In genomic region chr8:83973161-83974031, GRCm38 (mm10) we compare ENCODE assay signal across 8 mouse cellular contexts. TPM values are rescaled to one million over a fixed set of nuclear protein-coding genes. Genes with fewer than 3 reads are reported as not detected.
DNase-seq lines count a peak whose midpoint lies in the region; ATAC-seq and TF ChIP-seq lines count a peak whose summit lies in the region.

No protein-coding gene starts in this region.

- H3K36me3 ChIP-seq in heart, embryonic 12.5 days = peaks cover 14% of the 10 kb centered on the region
- H3K36me3 ChIP-seq in G1E (replicated peaks) = peaks cover 71% of the 10 kb centered on the region
- 0 out of 2 replicates have a peak, but pooled peaks cover 6% of the 10 kb centered on the region for H3K36me3 ChIP-seq in hindbrain, embryonic 12.5 days
- no peaks in the 10 kb centered on the region for H3K36me3 ChIP-seq in lung, postnatal 0 days (ENCODE audit: insufficient read depth, low read length)

- peak overlapping the region; percentile 96 for H3K4me2 ChIP-seq in heart, embryonic 12.5 days
- peak overlapping the region; percentile 98 for H3K4me2 ChIP-seq in hindbrain, embryonic 12.5 days (replicated peaks)
- H3K4me2 ChIP-seq in lung, postnatal 0 days (replicated peaks; ENCODE audit: low read depth, low read length) = peak overlapping the region; percentile 92

- H3K27me3 ChIP-seq in heart, embryonic 12.5 days (replicated peaks) = no peaks in the 10 kb centered on the region
- no peaks in the 10 kb centered on the region for H3K27me3 ChIP-seq in G1E (ENCODE audit: insufficient read depth, low read length)
- H3K27me3 ChIP-seq in hindbrain, embryonic 12.5 days = no peaks in the 10 kb centered on the region
- H3K27me3 ChIP-seq in lung, postnatal 0 days (replicated peaks; ENCODE audit: insufficient read depth, low read length) = no peaks in the 10 kb centered on the region

- 2% methylated on average over 37 of the region's 37 CpGs for WGBS in heart, embryonic 12.5 days
- WGBS in hindbrain, embryonic 12.5 days = 3% methylated on average over 26 of the region's 37 CpGs
- WGBS in lung, postnatal 0 days = 2% methylated on average over 17 of the region's 37 CpGs

- intact Hi-C loops in left cerebral cortex, postnatal 14 days (cut with DNase I) = no loop called here

- H3K9ac ChIP-seq in heart, embryonic 12.5 days = peak overlapping the region; percentile 91
- peak overlapping the region; percentile 92 for H3K9ac ChIP-seq in hindbrain, embryonic 12.5 days
- peak overlapping the region; percentile 76 for H3K9ac ChIP-seq in lung, postnatal 0 days (replicated peaks; ENCODE audit: low read depth)

- no peak for DNase-seq in heart, adult 8-10 months (ENCODE audit: low spot score)
- DNase-seq in G1E (ENCODE audit: low spot score) = no peak
- DNase-seq in cerebellum, postnatal 10 days = peak; percentile 76 to 77
- DNase-seq in lung, postnatal 0 days (ENCODE audit: low spot score) = peak; percentile 37
- peak; percentile 66 for DNase-seq in testis, postnatal 10 days (ENCODE audit: low spot score)
- DNase-seq in left cerebral cortex, postnatal 14 days (ENCODE audit: low spot score in 2 of 2) = no peak

- no peaks in the 10 kb centered on the region for H3K9me3 ChIP-seq in heart, embryonic 12.5 days (replicated peaks)
- no peaks in the 10 kb centered on the region for H3K9me3 ChIP-seq in G1E (replicated peaks)
- no peaks in the 10 kb centered on the region for H3K9me3 ChIP-seq in hindbrain, embryonic 12.5 days (replicated peaks)
- no peaks in the 10 kb centered on the region for H3K9me3 ChIP-seq in lung, postnatal 0 days (ENCODE audit: low read length)

- TF ChIP-seq CTCF in G1E (IDR thresholded peaks at IDR 0.05; ENCODE audit: low read depth, low read length) = no peak
- no peak for TF ChIP-seq CTCF in lung, postnatal 0 days (IDR thresholded peaks at IDR 0.05)

- H3K4me3 ChIP-seq in heart, embryonic 12.5 days = peak overlapping the region; percentile 80
- peak overlapping the region; percentile 98 for H3K4me3 ChIP-seq in G1E (ENCODE audit: low read depth, low read length)
- peak overlapping the region; percentile 99 for H3K4me3 ChIP-seq in hindbrain, embryonic 12.5 days
- peak overlapping the region; percentile 91 for H3K4me3 ChIP-seq in lung, postnatal 0 days (ENCODE audit: low read depth, low read length)

- no peak for TF ChIP-seq EP300 in lung, postnatal 0 days (IDR thresholded peaks at IDR 0.05)

- ATAC-seq in heart, embryonic 12.5 days (ENCODE audit: insufficient number of reproducible peaks, low FRiP score) = peak; percentile 23
- no peak for ATAC-seq in G1E (ENCODE audit: extremely low read depth, insufficient number of reproducible peaks, low FRiP score, poor library complexity, severe bottlenecking)
- ATAC-seq in hindbrain, embryonic 12.5 days (ENCODE audit: low FRiP score) = peak; percentile 18
- ATAC-seq in lung, postnatal 0 days = peak; percentile 21

- H3K27ac ChIP-seq in heart, embryonic 12.5 days (ENCODE audit: poor library complexity, severe bottlenecking) = peak overlapping the region; percentile 67
- H3K27ac ChIP-seq in hindbrain, embryonic 12.5 days = peak overlapping the region; percentile 85
- H3K27ac ChIP-seq in lung, postnatal 0 days (ENCODE audit: low read length) = peak overlapping the region; percentile 71

- peaks cover 51% of the 10 kb centered on the region for H3K4me1 ChIP-seq in heart, embryonic 12.5 days (replicated peaks)
- peaks cover 51% of the 10 kb centered on the region for H3K4me1 ChIP-seq in G1E (ENCODE audit: insufficient read depth, low read depth, low read length)
- H3K4me1 ChIP-seq in hindbrain, embryonic 12.5 days = peaks cover 37% of the 10 kb centered on the region
- peaks cover 11% of the 10 kb centered on the region; the same call in 1 of the 2 replicates for H3K4me1 ChIP-seq in lung, postnatal 0 days (ENCODE audit: insufficient read depth, low read depth, low read length)

RNA-seq across cellular contexts. Expression of gene Prkaca, which starts 0.6 kb away (rescaled TPM):
- 216 and 234 TPM in 2 replicates for polyA plus RNA-seq in heart, embryonic 12.5 days (2016; fragmentation: Nextera tagmentation; extraction: Ambion mirVana)
- total RNA-seq in heart, adult 8-10 months (2022) = 100 to 1,000 TPM; 314 to 382 (median 360) TPM
- total RNA-seq in G1E (2014; fragmentation: Nextera tagmentation) = 88.6 and 99.3 TPM in 2 replicates
- total RNA-seq in G1E (2017) = 32.2 and 34.4 TPM in 2 replicates
- polyA plus RNA-seq in G1E (2012) = 46.6 and 46.9 TPM in 2 replicates
- polyA plus RNA-seq in hindbrain, embryonic 12.5 days (2016; fragmentation: Nextera tagmentation; extraction: Ambion mirVana) = 201 and 213 TPM in 2 replicates
- 93.8 and 94.9 TPM in 2 replicates for polyA plus RNA-seq in lung, postnatal 0 days (2015; fragmentation: Nextera tagmentation; extraction: Ambion mirVana)
- 100 to 1,000 TPM; 268 to 280 TPM for total RNA-seq in left cerebral cortex, postnatal 14 days (2021)

RNA-seq across cellular contexts. Expression of gene Asf1b, which starts 18.1 kb away (rescaled TPM):
- 55.0 and 58.3 TPM in 2 replicates for polyA plus RNA-seq in heart, embryonic 12.5 days (2016; fragmentation: Nextera tagmentation; extraction: Ambion mirVana)
- 1 to 10 TPM in 3 of 4 experiments, under 1 TPM in 1; 0.81 to 2.4 (median 1.7) TPM for total RNA-seq in heart, adult 8-10 months (2022)
- total RNA-seq in G1E (2014; fragmentation: Nextera tagmentation) = 87.4 and 120 TPM in 2 replicates
- 88.6 and 104 TPM in 2 replicates for total RNA-seq in G1E (2017)
- 288 and 383 TPM in 2 replicates for polyA plus RNA-seq in G1E (2012)
- polyA plus RNA-seq in hindbrain, embryonic 12.5 days (2016; fragmentation: Nextera tagmentation; extraction: Ambion mirVana) = 37.6 and 40.9 TPM in 2 replicates
- 7.1 and 8.0 TPM in 2 replicates for polyA plus RNA-seq in lung, postnatal 0 days (2015; fragmentation: Nextera tagmentation; extraction: Ambion mirVana)
- under 1 TPM; 0.72 to 0.79 TPM for total RNA-seq in left cerebral cortex, postnatal 14 days (2021)

RNA-seq across cellular contexts. Expression of gene Gm10644, which starts 18.4 kb away (rescaled TPM):
- 0.34 and 0.40 TPM in 2 replicates for polyA plus RNA-seq in heart, embryonic 12.5 days (2016; fragmentation: Nextera tagmentation; extraction: Ambion mirVana)
- total RNA-seq in heart, adult 8-10 months (2022) = 1 to 10 TPM; 1.3 to 2.5 (median 1.9) TPM
- total RNA-seq in G1E (2014; fragmentation: Nextera tagmentation) = 0.83 and 1.7 TPM in 2 replicates
- total RNA-seq in G1E (2017) = 0.81 and 0.82 TPM in 2 replicates
- 0.10 and 0.16 TPM in 2 replicates for polyA plus RNA-seq in G1E (2012)
- 1.0 and 1.1 TPM in 2 replicates for polyA plus RNA-seq in hindbrain, embryonic 12.5 days (2016; fragmentation: Nextera tagmentation; extraction: Ambion mirVana)
- polyA plus RNA-seq in lung, postnatal 0 days (2015; fragmentation: Nextera tagmentation; extraction: Ambion mirVana) = 0.12 and 0.36 TPM in 2 replicates
- total RNA-seq in left cerebral cortex, postnatal 14 days (2021) = under 1 TPM; 0.19 to 0.20 TPM

RNA-seq across cellular contexts. Expression of gene Samd1, which starts 24.1 kb away (rescaled TPM):
- polyA plus RNA-seq in heart, embryonic 12.5 days (2016; fragmentation: Nextera tagmentation; extraction: Ambion mirVana) = 4.5 and 5.8 TPM in 2 replicates
- total RNA-seq in heart, adult 8-10 months (2022) = 10 to 100 TPM; 26.4 to 28.5 (median 27.2) TPM
- 88.0 and 93.8 TPM in 2 replicates for total RNA-seq in G1E (2014; fragmentation: Nextera tagmentation)
- 64.1 and 80.8 TPM in 2 replicates for total RNA-seq in G1E (2017)
- 246 and 262 TPM in 2 replicates for polyA plus RNA-seq in G1E (2012)
- polyA plus RNA-seq in hindbrain, embryonic 12.5 days (2016; fragmentation: Nextera tagmentation; extraction: Ambion mirVana) = 8.5 and 9.8 TPM in 2 replicates
- polyA plus RNA-seq in lung, postnatal 0 days (2015; fragmentation: Nextera tagmentation; extraction: Ambion mirVana) = 5.3 and 5.6 TPM in 2 replicates
- 10 to 100 TPM; 51.3 to 52.0 TPM for total RNA-seq in left cerebral cortex, postnatal 14 days (2021)

RNA-seq across cellular contexts. Expression of gene 1700067K01Rik, which starts 27.9 kb away (rescaled TPM):
- 0.22 and 0.54 TPM in 2 replicates for polyA plus RNA-seq in heart, embryonic 12.5 days (2016; fragmentation: Nextera tagmentation; extraction: Ambion mirVana)
- under 1 TPM in 3 of 4 experiments, not detected in 1; 0.25 to 0.50 (median 0.33) TPM for total RNA-seq in heart, adult 8-10 months (2022)
- total RNA-seq in G1E (2014; fragmentation: Nextera tagmentation) (0.78 TPM in 1 of 2 replicates, not detected in the other), G1E (2017) (0.35 and 0.82 TPM in 2 replicates)
- polyA plus RNA-seq in G1E (2012) = 0.92 and 1.2 TPM in 2 replicates
- polyA plus RNA-seq in hindbrain, embryonic 12.5 days (2016; fragmentation: Nextera tagmentation; extraction: Ambion mirVana) = 0.89 and 1.5 TPM in 2 replicates
- polyA plus RNA-seq in lung, postnatal 0 days (2015; fragmentation: Nextera tagmentation; extraction: Ambion mirVana) = 0.63 and 1.0 TPM in 2 replicates
- under 1 TPM; 0.40 to 0.57 TPM for total RNA-seq in left cerebral cortex, postnatal 14 days (2021)

Comparison
In these comparisons a context has a peak if more than half of its experiments do, and no peak if none do; other contexts are left out.
1. DNase-seq: peak in cerebellum, postnatal 10 days (2 of 2), lung, postnatal 0 days (single experiment) and testis, postnatal 10 days (single experiment); none in heart, adult 8-10 months (single experiment), G1E (single experiment) and left cerebral cortex, postnatal 14 days (0 of 2).
2. Peak in every context shown above with its lines, with median percentiles within 50 percentile points of each other: H3K27ac ChIP-seq, H3K4me2 ChIP-seq, H3K4me3 ChIP-seq and H3K9ac ChIP-seq.